Mouse (Mus musculus) hindbrain, embryonic 13.5 days (tissue): Measurements from ENCODE around the gene Iqgap3. TPM values are rescaled to one million over a fixed set of nuclear protein-coding genes. Genes with fewer than 3 reads are reported as not detected.

Source experiments
- ATAC-seq: fragments of 200-750 bp; cut with Nextera tagmentation; 2 replicates; pipeline ENCODE4 v1.8.0; 2017; ENCODE audit warnings: moderate TSS enrichment; ENCODE audit not compliant: low FRiP score
- H3K27ac ChIP-seq: fragments of 300-500 bp; sonication (generic); 2 replicates; pipeline ENCODE4 v1.5.1; 2015; ENCODE audit warnings: inconsistent platforms, mild to moderate bottlenecking, moderate library complexity
- H3K27me3 ChIP-seq: fragments of 300-500 bp; sonication (generic); 2 replicates; pipeline ENCODE4 v1.6.1; 2015; ENCODE audit warnings: mild to moderate bottlenecking, inconsistent platforms
- H3K36me3 ChIP-seq: fragments of 300-500 bp; sonication (generic); 2 replicates; pipeline ENCODE4 v1.6.1; 2015; ENCODE audit warnings: mild to moderate bottlenecking, inconsistent platforms
- H3K4me1 ChIP-seq: fragments of 300-500 bp; sonication (generic); replicated peaks from 2 replicates; pipeline ENCODE4 v1.6.1; 2015; ENCODE audit warnings: inconsistent platforms
- H3K4me2 ChIP-seq: fragments of 300-500 bp; sonication (generic); 2 replicates; pipeline ENCODE4 v1.6.1; 2015; ENCODE audit warnings: inconsistent platforms, mild to moderate bottlenecking, moderate library complexity
- H3K4me3 ChIP-seq: fragments of 300-500 bp; sonication (generic); 2 replicates; pipeline ENCODE4 v1.5.1; 2015; ENCODE audit warnings: mild to moderate bottlenecking, inconsistent platforms
- H3K9ac ChIP-seq: fragments of 300-500 bp; sonication (generic); 2 replicates; pipeline ENCODE4 v1.6.1; 2015; ENCODE audit warnings: mild to moderate bottlenecking, inconsistent platforms
- H3K9me3 ChIP-seq: fragments of 300-500 bp; sonication (generic); 2 replicates; pipeline ENCODE4 v1.6.1; 2016; ENCODE audit warnings: inconsistent platforms
- WGBS: fragments of 180-500 bp; shearing (Covaris S2); methylation state at CpG from one replicate; pipeline ENCODE4 v1.1.7; 2015; 5-methylcytosine and 5-hydroxymethylcytosine counted together
- polyA plus RNA-seq: library from polyadenylated mRNA; unstranded; fragments of >200 nt; fragmentation: Nextera tagmentation; extraction: Ambion mirVana; gene quantifications from 2 replicates; pipeline ENCODE4 v1.2.1, GENCODE M21; 2015

Iqgap3 gene
- polyA plus RNA-seq, 1 experiment from 2014 or later: 3.2 TPM

- peak overlapping the region; percentile 19; the same call in 1 of the 2 replicates for H3K9ac ChIP-seq
- no peak overlapping the region for H3K27ac ChIP-seq
- H3K36me3 ChIP-seq: peaks cover 90% of the 10 kb centered on the region
- H3K4me1 ChIP-seq: peaks cover 10% of the 10 kb centered on the region
- 83% methylated on average over 8 of the region's 8 CpGs for WGBS
- no peak overlapping the region for H3K4me2 ChIP-seq
- no peaks in the 10 kb centered on the region for H3K27me3 ChIP-seq
- H3K4me3 ChIP-seq: no peak overlapping the region
- no peak for ATAC-seq
- H3K9me3 ChIP-seq: no peaks in the 10 kb centered on the region
These were observed 80.5 kb downstream of the Iqgap3 start for GRCm38 (mm10) chr3:88162259-88162658.

GRCm38 (mm10) chr3:88162811-88163210, 81.0 kb downstream of the Iqgap3 start:
- no peaks in the 10 kb centered on the region for H3K27me3 ChIP-seq
- H3K4me3 ChIP-seq: no peak overlapping the region
- H3K4me1 ChIP-seq: peaks cover 5% of the 10 kb centered on the region
- no peak overlapping the region for H3K4me2 ChIP-seq
- 73% methylated on average over 4 of the region's 4 CpGs for WGBS
- H3K36me3 ChIP-seq: peaks cover 96% of the 10 kb centered on the region
- H3K9me3 ChIP-seq: no peaks in the 10 kb centered on the region
- no peak overlapping the region for H3K27ac ChIP-seq
- ATAC-seq: no peak
- H3K9ac ChIP-seq: no peak overlapping the region

- 73% methylated on average over 3 of the region's 3 CpGs for WGBS
- H3K4me3 ChIP-seq: no peak overlapping the region
- H3K36me3 ChIP-seq: peaks cover 96% of the 10 kb centered on the region
- H3K4me1 ChIP-seq: no peaks in the 10 kb centered on the region
- no peaks in the 10 kb centered on the region for H3K27me3 ChIP-seq
- H3K9ac ChIP-seq: no peak overlapping the region
- H3K4me2 ChIP-seq: no peak overlapping the region
- H3K27ac ChIP-seq: no peak overlapping the region
- ATAC-seq: no peak
- H3K9me3 ChIP-seq: no peaks in the 10 kb centered on the region
These were observed 82.1 kb downstream of the Iqgap3 start for GRCm38 (mm10) chr3:88163847-88164246.

- no peak overlapping the region for H3K9ac ChIP-seq
- no peaks in the 10 kb centered on the region for H3K4me1 ChIP-seq
- no peak overlapping the region for H3K27ac ChIP-seq
- no peak overlapping the region for H3K4me3 ChIP-seq
- no peak for ATAC-seq
- peaks cover 96% of the 10 kb centered on the region for H3K36me3 ChIP-seq
- WGBS: 62% methylated on average over 3 of the region's 3 CpGs
- H3K4me2 ChIP-seq: no peak overlapping the region
- no peaks in the 10 kb centered on the region for H3K27me3 ChIP-seq
- no peaks in the 10 kb centered on the region for H3K9me3 ChIP-seq
These were observed 82.5 kb downstream of the Iqgap3 start for GRCm38 (mm10) chr3:88164263-88164662.

- ATAC-seq: no peak
- Histone ChIP-seq H3K4me2 (no peak overlapping the region), H3K4me1 (no peaks in the 10 kb centered on the region), H3K9ac (no peak overlapping the region), H3K27ac (no peak overlapping the region), H3K9me3 (no peaks in the 10 kb centered on the region), H3K27me3 (no peaks in the 10 kb centered on the region), H3K4me3 (no peak overlapping the region), H3K36me3 (peaks cover 96% of the 10 kb centered on the region)
- 90% methylated on average over 5 of the region's 5 CpGs for WGBS
These were observed 84.3 kb downstream of the Iqgap3 start for GRCm38 (mm10) chr3:88166056-88166455.

- Histone ChIP-seq H3K4me2 (no peak overlapping the region), H3K4me3 (no peak overlapping the region), H3K4me1 (no peaks in the 10 kb centered on the region), H3K36me3 (peaks cover 80% of the 10 kb centered on the region), H3K9ac (no peak overlapping the region), H3K27ac (no peak overlapping the region), H3K27me3 (no peaks in the 10 kb centered on the region), H3K9me3 (no peaks in the 10 kb centered on the region)
- no peak for ATAC-seq
- 81% methylated on average over 5 of the region's 5 CpGs for WGBS
These were observed 88.6 kb downstream of the Iqgap3 start for GRCm38 (mm10) chr3:88170361-88170760.

Other genes starting within 250 kb of the Iqgap3 start
- gene Sh2d2a, start 235.2 kb upstream of the Iqgap3 start, polyA plus RNA-seq: not detected in 2 replicates
- gene Prcc, start 196.4 kb upstream of the Iqgap3 start, polyA plus RNA-seq: 15.5 and 15.6 TPM in 2 replicates
- gene Hdgf, start 175.7 kb upstream of the Iqgap3 start, polyA plus RNA-seq: 139 and 155 TPM in 2 replicates
- 63.9 and 70.1 TPM in 2 replicates for gene Mrpl24, start 162.5 kb upstream of the Iqgap3 start, polyA plus RNA-seq
- gene Isg20l2, start 151.7 kb upstream of the Iqgap3 start, polyA plus RNA-seq: 40.1 and 40.7 TPM in 2 replicates
- gene Rrnad1, start 151.3 kb upstream of the Iqgap3 start, polyA plus RNA-seq: 19.3 and 20.7 TPM in 2 replicates
- 145 and 148 TPM in 2 replicates for gene Crabp2, start 133.3 kb upstream of the Iqgap3 start, polyA plus RNA-seq
- gene Nes, start 110.9 kb upstream of the Iqgap3 start, polyA plus RNA-seq: 49.5 and 55.3 TPM in 2 replicates
- 35.8 and 39.8 TPM in 2 replicates for gene Bcan, start 81.7 kb upstream of the Iqgap3 start, polyA plus RNA-seq
- gene Hapln2, start 54.4 kb upstream of the Iqgap3 start, polyA plus RNA-seq: 0.47 and 0.56 TPM in 2 replicates
- gene Gpatch4, start 38.9 kb upstream of the Iqgap3 start, polyA plus RNA-seq: 27.4 and 30.6 TPM in 2 replicates
- gene Naxe, start 23.5 kb upstream of the Iqgap3 start, polyA plus RNA-seq: 151 and 163 TPM in 2 replicates
- not detected in 2 replicates for gene Ttc24, start 3.7 kb upstream of the Iqgap3 start, polyA plus RNA-seq
- gene Mef2d, start 60.4 kb downstream of the Iqgap3 start, polyA plus RNA-seq: 14.5 and 14.8 TPM in 2 replicates
- gene Rhbg, start 172.7 kb downstream of the Iqgap3 start, polyA plus RNA-seq: 0.22 and 0.32 TPM in 2 replicates
- 0.29 and 0.70 TPM in 2 replicates for gene Gm38392, start 205.2 kb downstream of the Iqgap3 start, polyA plus RNA-seq
- 10.9 and 12.0 TPM in 2 replicates for gene Tsacc, start 215.0 kb downstream of the Iqgap3 start, polyA plus RNA-seq
- gene Cct3, start 215.1 kb downstream of the Iqgap3 start, polyA plus RNA-seq: 495 and 508 TPM in 2 replicates
- gene Glmp, start 243.1 kb downstream of the Iqgap3 start, polyA plus RNA-seq: 122 and 129 TPM in 2 replicates